Mouse (Mus musculus) embryonic fibroblast, embryonic 13.5 days (primary cell): ENCODE results near the gene Gm42791.

Source experiments
- CTCF ChIP-seq: IDR thresholded peaks from 2 replicates; pipeline ENCODE4 v1.5.1; 2011; ENCODE audit warnings: mild to moderate bottlenecking, control low read depth, low read length, moderate library complexity, borderline replicate concordance; ENCODE audit not compliant: insufficient read depth
- POLR2A ChIP-seq: IDR thresholded peaks from 2 replicates; pipeline ENCODE4 v1.6.1; 2011; ENCODE audit warnings: low read depth, mild to moderate bottlenecking, control low read depth, low read length, moderate library complexity

DNA sequence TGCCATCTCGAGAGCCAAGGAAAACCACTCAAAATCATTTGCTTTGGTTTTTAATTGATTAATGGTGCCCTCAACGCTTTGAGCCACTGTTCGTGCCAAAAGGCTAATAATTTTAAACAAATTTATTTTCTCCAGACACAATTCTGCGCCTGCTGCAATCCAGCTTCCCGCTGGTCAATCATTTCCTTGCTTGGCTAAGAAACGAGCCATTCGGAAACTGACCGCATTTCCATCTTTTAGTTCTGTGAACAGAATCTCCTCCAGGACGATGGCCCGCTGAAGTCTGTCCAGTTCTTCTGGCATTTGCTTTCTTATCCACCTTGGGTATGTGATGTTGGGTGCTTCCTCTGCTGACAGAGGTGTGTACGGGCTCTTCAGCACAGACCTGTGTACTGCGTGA lies 70.4 kb downstream of the Gm42791 start:
- TF ChIP-seq CTCF (no peak), POLR2A (no peak)
